Mouse (Mus musculus) erythroblast, adult 5-6 weeks (primary cell): ENCODE measurements around the gene Abca2. TPM values are rescaled to one million over a fixed set of nuclear protein-coding genes. Genes with fewer than 3 reads are reported as not detected.
A peak's percentile ranks its signal among the peaks of the same experiment; 100 is the strongest.
"Not testable (repeated sequence)": the region's sequence is repeated elsewhere in the genome, so short reads cannot be mapped to it uniquely, and the experiment has no call there.

Source experiments
- ATAC-seq: replicated peaks from 2 replicates; pipeline ENCODE4 v1.8.0; 2016; ENCODE audit warnings: moderate number of reproducible peaks, mild to moderate bottlenecking, moderate TSS enrichment, inconsistent platforms; ENCODE audit not compliant: poor library complexity, low FRiP score, severe bottlenecking
- total RNA-seq, 2 experiments: library from RNA; stranded (forward) in 1 of 2; stranded (reverse) in 1 of 2; fragments of 150-400 nt in 1 of 2; fragments of 200-764, 138-1000 nt in 1 of 2; gene quantifications; 2 replicates each; pipeline versions ENCODE4 v1.2.3 to v1.2.4; 2015 to 2017; ENCODE audit warnings: low replicate concordance in 2 of 2

Abca2 gene
- total RNA-seq (2015; ENCODE audit: low replicate concordance) (7.7 and 16.7 TPM in 2 replicates), total RNA-seq (2017; ENCODE audit: low replicate concordance) (4.5 and 7.3 TPM in 2 replicates)

- ATAC-seq = peak; percentile 73
Measured at GRCm38 (mm10) chr2:25428442-25429236, at the start of gene Abca2. Gene Abca2, plus strand, starts transcription at chr2:25428703.

GRCm38 (mm10) chr2:25384492-25384891 is 44.0 kb upstream of the Abca2 start:
- ATAC-seq = no peak

GRCm38 (mm10) chr2:25391266-25391665 is 37.2 kb upstream of the Abca2 start:
- no peak for ATAC-seq

- no peak for ATAC-seq
Measured at GRCm38 (mm10) chr2:25394281-25395221, 34.0 kb upstream of the Abca2 start.

- ATAC-seq = no peak
Measured at GRCm38 (mm10) chr2:25395721-25396596, 32.5 kb upstream of the Abca2 start, which contains the start of gene Entpd2. Gene Entpd2, plus strand, starts transcription at chr2:25395874.

- ATAC-seq = no peak
Measured at GRCm38 (mm10) chr2:25396597-25396983, 31.9 kb upstream of the Abca2 start.

- ATAC-seq = no peak
Measured at GRCm38 (mm10) chr2:25397010-25397409, 31.5 kb upstream of the Abca2 start.

- ATAC-seq = no peak
Measured at GRCm38 (mm10) chr2:25398065-25398464, 30.4 kb upstream of the Abca2 start.

- ATAC-seq = no peak
Measured at GRCm38 (mm10) chr2:25399051-25399450, 29.5 kb upstream of the Abca2 start, which contains the start of gene Npdc1. Gene Npdc1, plus strand, starts transcription at chr2:25399351.

GRCm38 (mm10) chr2:25400291-25400690 is 28.2 kb upstream of the Abca2 start:
- ATAC-seq = no peak

GRCm38 (mm10) chr2:25400764-25401163 is 27.7 kb upstream of the Abca2 start:
- no peak for ATAC-seq

- ATAC-seq = peak; percentile 32; the same call in 1 of the 2 replicates
Measured at GRCm38 (mm10) chr2:25402377-25402971, 26.0 kb upstream of the Abca2 start.

- ATAC-seq = no peak
Measured at GRCm38 (mm10) chr2:25402972-25403601, 25.4 kb upstream of the Abca2 start.

- ATAC-seq = no peak
Measured at GRCm38 (mm10) chr2:25403994-25404393, 24.5 kb upstream of the Abca2 start.

- ATAC-seq = no peak
Measured at GRCm38 (mm10) chr2:25408908-25409307, 19.6 kb upstream of the Abca2 start.

- ATAC-seq = not testable (repeated sequence)
Measured at GRCm38 (mm10) chr2:25413436-25413835, 15.1 kb upstream of the Abca2 start.

- no peak for ATAC-seq
Measured at GRCm38 (mm10) chr2:25417426-25417825, 11.1 kb upstream of the Abca2 start.

- no peak for ATAC-seq
Measured at GRCm38 (mm10) chr2:25421896-25422295, 6.6 kb upstream of the Abca2 start.
